8 mouse cellular contexts compared by ENCODE assay signal in the genomic region with DNA sequence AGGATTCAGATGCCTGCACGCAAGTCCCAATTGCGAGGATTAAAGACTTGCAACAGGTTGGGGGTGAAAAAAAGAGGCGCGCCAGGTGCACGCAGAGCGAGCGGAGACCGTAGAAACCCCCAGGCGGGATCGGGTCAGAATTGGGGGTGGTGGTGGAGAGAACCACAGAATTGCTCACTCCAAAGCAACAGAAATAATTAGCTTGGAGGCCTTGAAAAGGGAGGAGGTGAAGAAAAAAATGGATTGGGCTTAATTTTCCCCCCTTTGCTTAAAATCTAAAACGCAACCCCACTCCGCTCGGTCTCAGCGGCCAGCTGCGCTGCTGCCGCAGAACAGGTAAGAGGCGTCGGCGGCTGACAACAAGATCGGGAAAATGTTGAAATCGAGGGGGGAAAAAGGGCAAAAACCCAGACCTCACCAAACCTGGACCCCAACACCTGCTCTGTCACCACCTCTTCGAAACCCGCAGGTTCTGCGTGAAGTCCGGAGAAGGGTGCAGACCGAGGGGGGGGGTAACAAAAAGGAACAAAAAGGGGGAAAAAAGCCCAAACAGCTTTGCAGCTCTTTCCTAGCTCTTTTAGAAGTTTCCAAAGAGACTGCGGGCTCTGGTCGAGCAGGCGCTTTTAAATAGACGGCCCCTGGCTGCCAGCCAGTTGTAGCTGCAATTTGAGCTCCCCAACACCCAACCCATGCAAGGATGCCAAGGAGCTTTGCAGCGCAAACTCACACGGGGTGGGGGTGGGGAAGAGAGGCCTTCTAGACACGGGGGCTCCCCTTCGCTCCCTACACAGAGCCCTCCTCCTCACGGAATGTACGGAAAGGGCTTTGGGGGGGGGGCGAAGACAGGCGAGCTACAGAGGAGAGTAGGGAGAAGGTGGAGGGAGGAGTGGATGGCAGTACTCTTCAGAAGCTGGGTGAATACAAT. TPM values are rescaled to one million over a fixed set of nuclear protein-coding genes. Genes with fewer than 3 reads are reported as not detected.
A peak's percentile ranks its signal among the peaks of the same experiment; 100 is the strongest.
DNase-seq lines count a peak whose midpoint lies in the region; ATAC-seq and TF ChIP-seq lines count a peak whose summit lies in the region.

Gene Igfbp5, minus strand, starts transcription at position 598 of the 925 bp plus-strand sequence.

- H3K27ac ChIP-seq in bone marrow, adult 2 months (ENCODE audit: control insufficient read depth, insufficient read depth, low read depth, low read length, poor library complexity) = peak within 1 kb of the TSS; percentile 37; the same call in 1 of the 2 replicates
- peak within 1 kb of the TSS; percentile 89 for H3K27ac ChIP-seq in forebrain, embryonic 12.5 days

- no peak for TF ChIP-seq CTCF in C2C12 (IDR thresholded peaks at IDR 0.05; ENCODE audit: control insufficient read depth, insufficient read depth, insufficient read length)
- TF ChIP-seq CTCF in bone marrow, adult 2 months (IDR thresholded peaks at IDR 0.05; ENCODE audit: control insufficient read depth, insufficient read depth, low read length) = no peak

- DNase-seq in heart, postnatal 10 days = peak; percentile 86 to 87
- no peak for DNase-seq in large intestine, adult 2 months (ENCODE audit: low read depth, low spot score)
- peak; percentile 73 to 78 for DNase-seq in lung, adult 18-20 months
- peak; percentile 83 for DNase-seq in ovary, postnatal 36 days (ENCODE audit: low spot score)
- no peak for DNase-seq in thymus, postnatal 36 days

- H3K9me3 ChIP-seq in forebrain, embryonic 12.5 days = no peaks in the 10 kb centered on the region

- no peaks in the 10 kb centered on the region for H3K36me3 ChIP-seq in C2C12 (ENCODE audit: control insufficient read depth, insufficient read depth)
- H3K36me3 ChIP-seq in forebrain, embryonic 12.5 days (replicated peaks) = no peaks in the 10 kb centered on the region

- no peaks in the 10 kb centered on the region for H3K27me3 ChIP-seq in C2C12 (ENCODE audit: control insufficient read depth, insufficient read depth, insufficient read length)
- H3K27me3 ChIP-seq in forebrain, embryonic 12.5 days = peaks cover 11% of the 10 kb centered on the region

- H3K4me2 ChIP-seq in forebrain, embryonic 12.5 days = peak within 1 kb of the TSS; percentile 85

- peak within 1 kb of the TSS; percentile 76 for H3K9ac ChIP-seq in forebrain, embryonic 12.5 days

- H3K4me3 ChIP-seq in C2C12 (ENCODE audit: insufficient read depth, poor library complexity, severe bottlenecking) = peak within 1 kb of the TSS; percentile 26
- H3K4me3 ChIP-seq in bone marrow, adult 2 months (replicated peaks; ENCODE audit: control insufficient read depth, low read depth, low read length) = no peak within 1 kb of the TSS
- H3K4me3 ChIP-seq in forebrain, embryonic 12.5 days (replicated peaks) = peak within 1 kb of the TSS; percentile 59

- no peaks in the 10 kb centered on the region for H3K4me1 ChIP-seq in bone marrow, adult 2 months (ENCODE audit: control insufficient read depth, insufficient read depth, low read length)
- peaks cover 61% of the 10 kb centered on the region for H3K4me1 ChIP-seq in forebrain, embryonic 12.5 days

- WGBS in bone marrow, adult 2 months = 4% methylated on average over 38 of the region's 38 CpGs
- WGBS in forebrain, embryonic 12.5 days = under 1% methylated on average over 38 of the region's 38 CpGs
- WGBS in large intestine, adult 2 months = 2% methylated on average over 38 of the region's 38 CpGs

- H3K79me3 ChIP-seq in C2C12 (ENCODE audit: low read depth) = no peaks in the 10 kb centered on the region

- no peak for TF ChIP-seq POLR2A in bone marrow, adult 2 months (IDR thresholded peaks at IDR 0.05; ENCODE audit: borderline replicate concordance, control insufficient read depth, low read depth, low read length)

- peak within 1 kb of the TSS; percentile 55 for H3ac ChIP-seq in C2C12 (ENCODE audit: control insufficient read depth, insufficient read length, low read depth)

- peak; percentile 65 for ATAC-seq in forebrain, embryonic 12.5 days (ENCODE audit: low FRiP score)

- intact Hi-C loops in heart, postnatal 10 days (cut with DNase I) = loop anchor here (5.0 kb wide), 1 partner anchor 488 kb away; no protein-coding TSS in a partner anchor

- H3K79me2 ChIP-seq in C2C12 (ENCODE audit: control insufficient read depth, insufficient read depth) = no peaks in the 10 kb centered on the region

TF ChIP-seq in C2C12, 6 proteins besides CTCF, POLR2A, EP300 and RAD21:
- TF ChIP-seq MAX (IDR thresholded peaks at IDR 0.05) (no peak), USF1 (IDR thresholded peaks at IDR 0.05; ENCODE audit: low read depth) (no peak), CEBPB (IDR thresholded peaks at IDR 0.05; ENCODE audit: low read depth) (no peak), MYOG (IDR thresholded peaks at IDR 0.05; ENCODE audit: control insufficient read depth, extremely low read depth, insufficient read length) (no peak), MYOD1 (IDR thresholded peaks at IDR 0.05; ENCODE audit: control insufficient read depth, insufficient read length, low read depth) (no peak), FOSL1 (IDR thresholded peaks at IDR 0.05; ENCODE audit: insufficient read depth, low read length, poor library complexity, severe bottlenecking) (no peak)

RNA-seq across cellular contexts. Expression of gene Igfbp5, which starts in this region (rescaled TPM):
- 62.8 TPM for polyA plus RNA-seq in C2C12 (2012; fragmentation: generic; extraction: Trizol)
- polyA plus RNA-seq in bone marrow, adult 2 months (2011; ENCODE audit: insufficient read depth, insufficient read length, low replicate concordance, missing spikeins) = 35.5 and 53.8 TPM in 2 replicates
- polyA plus RNA-seq in forebrain, embryonic 12.5 days (2016; fragmentation: Nextera tagmentation; extraction: Ambion mirVana) = 55.5 and 60.0 TPM in 2 replicates
- total RNA-seq in heart, postnatal 10 days (2021) = 100 to 1,000 TPM; 152 to 192 TPM
- 13.5 and 14.0 TPM in 2 replicates for polyA plus RNA-seq in large intestine, adult 2 months (2012; rRNA removed)

Comparison
In these comparisons a context has a peak if more than half of its experiments do, and no peak if none do; other contexts are left out.
1. DNase-seq: peak in heart, postnatal 10 days (2 of 2), lung, adult 18-20 months (2 of 2) and ovary, postnatal 36 days (single experiment); none in large intestine, adult 2 months (single experiment) and thymus, postnatal 36 days (0 of 2).